Mouse (Mus musculus) heart, postnatal 0 days (tissue): Measurements from ENCODE around the gene Dhcr24. TPM values are rescaled to one million over a fixed set of nuclear protein-coding genes. Genes with fewer than 3 reads are reported as not detected.

Experiments
- ATAC-seq: fragments of 200-750 bp; cut with Nextera tagmentation; 2 replicates; pipeline ENCODE4 v1.8.0; 2017; ENCODE audit warnings: low read depth, moderate number of reproducible peaks, moderate library complexity; ENCODE audit not compliant: insufficient read depth
- DNase-seq: peaks from one replicate; pipeline ENCODE4 v3.0.0-alpha.2; 2016; ENCODE audit warnings: low spot score
- H3K27ac ChIP-seq: fragments of 300-500 bp; sonication (generic); 2 replicates; pipeline ENCODE4 v1.5.1; 2014; ENCODE audit warnings: low read depth, mild to moderate bottlenecking
- H3K27me3 ChIP-seq: fragments of 300-500 bp; sonication (generic); 2 replicates; pipeline ENCODE4 v1.6.1; 2014; ENCODE audit warnings: low read length, mixed read lengths; ENCODE audit not compliant: control insufficient read depth, insufficient read depth
- H3K36me3 ChIP-seq: fragments of 300-500 bp; sonication (generic); replicated peaks from 2 replicates; pipeline ENCODE4 v1.6.1; 2014; ENCODE audit warnings: low read length, mixed read lengths; ENCODE audit not compliant: control insufficient read depth, insufficient read depth
- H3K4me1 ChIP-seq: fragments of 300-500 bp; sonication (generic); 2 replicates; pipeline ENCODE4 v1.6.1; 2014; ENCODE audit warnings: antibody characterized with exemption; ENCODE audit not compliant: control insufficient read depth, insufficient read depth
- H3K4me2 ChIP-seq: fragments of 300-500 bp; sonication (generic); 2 replicates; pipeline ENCODE4 v1.6.1; 2014; ENCODE audit warnings: low read depth, mild to moderate bottlenecking, low read length, moderate library complexity
- H3K4me3 ChIP-seq: fragments of 300-500 bp; sonication (generic); 2 replicates; pipeline ENCODE4 v1.5.1; 2014; ENCODE audit warnings: low read depth, low read length
- H3K9ac ChIP-seq: fragments of 300-500 bp; sonication (generic); replicated peaks from 2 replicates; pipeline ENCODE4 v1.6.1; 2014; ENCODE audit warnings: low read depth, low read length, mixed read lengths
- H3K9me3 ChIP-seq: fragments of 300-500 bp; sonication (generic); replicated peaks from 2 replicates; pipeline ENCODE4 v1.6.1; 2016; ENCODE audit warnings: low read length; ENCODE audit not compliant: control insufficient read depth
- CTCF ChIP-seq: IDR thresholded peaks from 2 replicates; pipeline ENCODE4 v1.5.1; 2016; ENCODE audit warnings: antibody characterized with exemption, control low read depth, low read depth
- EP300 ChIP-seq: IDR thresholded peaks from 2 replicates; pipeline ENCODE4 v1.6.1; 2016; ENCODE audit warnings: antibody characterized with exemption, low read depth
- WGBS: fragments of 180-500 bp; shearing (Covaris S2); extraction: QIAGEN DNeasy Blood & Tissue Kit; methylation state at CpG from one replicate; pipeline ENCODE4 v1.1.7; 2014; 5-methylcytosine and 5-hydroxymethylcytosine counted together
- polyA plus RNA-seq: library from polyadenylated mRNA; unstranded; fragments of >200 nt; fragmentation: Nextera tagmentation; extraction: Ambion mirVana; gene quantifications from 2 replicates; pipeline ENCODE4 v1.2.1, GENCODE M21; 2015
- total RNA-seq: library from RNA; depleted of rRNA; stranded (reverse); fragments of >200 nt; gene quantifications from 2 replicates; pipeline ENCODE4 v1.2.3, GENCODE M21; 2014; ENCODE audit warnings: low replicate concordance

Dhcr24 gene
- total and polyA plus RNA-seq, 2 experiments from 2014 or later = 1.7 to 41.8 TPM

DNA sequence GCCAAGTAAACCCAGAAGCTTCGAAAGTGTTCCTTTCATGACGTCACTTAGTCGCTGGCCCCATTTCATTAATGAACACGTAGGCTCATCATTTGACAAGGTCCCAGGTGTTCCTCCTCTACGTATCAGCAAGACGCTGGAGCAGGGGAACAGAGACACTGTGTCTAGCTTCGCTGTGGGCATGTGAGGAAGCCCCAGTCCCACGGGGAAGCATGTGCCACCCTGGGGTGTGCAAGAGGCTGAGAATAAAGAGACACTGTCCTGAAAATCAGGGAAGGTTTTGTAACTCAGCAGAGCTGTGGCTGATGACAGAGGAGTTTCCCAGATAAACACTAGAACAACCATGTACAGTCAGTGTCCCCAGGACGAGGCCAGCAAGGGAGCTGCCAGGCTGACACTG, 36.2 kb downstream of the Dhcr24 start:
- no peaks in the 10 kb centered on the region for H3K36me3 ChIP-seq
- 72% methylated on average over 9 of the region's 9 CpGs for WGBS
- no peaks in the 10 kb centered on the region for H3K9me3 ChIP-seq
- H3K9ac ChIP-seq = no peak overlapping the region
- H3K27ac ChIP-seq = no peak overlapping the region
- no peak for TF ChIP-seq CTCF
- no peak for TF ChIP-seq EP300
- ATAC-seq = no peak
- no peaks in the 10 kb centered on the region for H3K4me1 ChIP-seq
- no peak overlapping the region for H3K4me2 ChIP-seq
- no peak overlapping the region for H3K4me3 ChIP-seq
- no peaks in the 10 kb centered on the region for H3K27me3 ChIP-seq
- no peak for DNase-seq

DNA sequence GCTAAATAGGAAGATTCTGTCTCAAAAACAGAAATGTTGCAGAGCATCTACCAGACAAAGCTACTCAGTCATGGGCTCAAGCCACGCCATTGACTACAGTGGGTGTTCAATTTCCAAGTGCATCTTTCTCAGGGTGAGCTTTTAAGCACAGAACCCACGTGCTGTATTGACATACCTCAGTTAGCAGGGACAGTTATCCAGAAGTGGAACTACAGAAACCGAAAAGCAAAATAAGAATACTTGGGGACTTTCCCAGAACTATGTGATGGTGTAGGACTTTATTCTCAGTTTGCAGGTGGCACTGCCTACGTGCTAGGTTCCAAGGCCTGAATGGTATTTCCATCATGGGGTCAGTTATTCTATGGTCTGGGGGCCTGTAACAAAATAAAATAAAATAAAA, 36.9 kb downstream of the Dhcr24 start:
- Histone ChIP-seq H3K4me2 (no peak overlapping the region), H3K4me3 (no peak overlapping the region), H3K9me3 (no peaks in the 10 kb centered on the region), H3K36me3 (no peaks in the 10 kb centered on the region), H3K27ac (no peak overlapping the region), H3K27me3 (no peaks in the 10 kb centered on the region), H3K9ac (no peak overlapping the region), H3K4me1 (no peaks in the 10 kb centered on the region)
- no peak for ATAC-seq
- TF ChIP-seq EP300 (no peak), CTCF (no peak)
- no peak for DNase-seq
- 77% methylated on average over 4 of the region's 4 CpGs for WGBS

DNA sequence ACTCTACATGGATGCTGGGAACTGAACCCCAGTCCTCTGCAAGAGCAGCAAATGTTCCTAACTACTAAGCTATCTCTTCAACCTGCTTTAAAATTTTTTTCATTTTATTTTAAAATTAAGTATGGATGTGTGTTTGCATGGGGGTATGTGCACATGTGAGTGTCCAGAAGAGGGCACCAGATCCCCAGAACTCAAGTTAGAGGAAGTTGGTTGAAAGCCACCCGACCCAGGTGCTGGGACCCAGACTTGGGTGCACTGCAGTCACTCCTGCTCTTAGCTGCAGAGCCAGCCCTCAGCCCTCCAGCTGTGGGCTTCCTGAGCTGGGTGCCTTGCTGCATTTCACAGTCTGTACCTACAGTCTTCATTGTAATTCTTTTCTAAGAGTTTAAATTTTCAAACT, 38.6 kb downstream of the Dhcr24 start:
- H3K27ac ChIP-seq = no peak overlapping the region
- H3K27me3 ChIP-seq = no peaks in the 10 kb centered on the region
- no peak overlapping the region for H3K4me3 ChIP-seq
- 48% methylated on average over 1 of the region's 1 CpGs for WGBS
- ATAC-seq (no peak), DNase-seq (no peak)
- TF ChIP-seq CTCF (no peak), EP300 (no peak)
- H3K4me2 ChIP-seq = no peak overlapping the region
- H3K9ac ChIP-seq = no peak overlapping the region
- no peaks in the 10 kb centered on the region for H3K9me3 ChIP-seq
- no peaks in the 10 kb centered on the region for H3K36me3 ChIP-seq
- H3K4me1 ChIP-seq = no peaks in the 10 kb centered on the region

GRCm38 (mm10) chr4:106600770-106601169, 39.9 kb downstream of the Dhcr24 start:
- no peaks in the 10 kb centered on the region for H3K27me3 ChIP-seq
- H3K36me3 ChIP-seq = no peaks in the 10 kb centered on the region
- H3K9ac ChIP-seq = no peak overlapping the region
- no peak for ATAC-seq
- no peaks in the 10 kb centered on the region for H3K4me1 ChIP-seq
- TF ChIP-seq EP300 (no peak), CTCF (no peak)
- H3K4me3 ChIP-seq = no peak overlapping the region
- 28% methylated on average over 4 of the region's 4 CpGs for WGBS
- peak overlapping the region; percentile 13; the same call in 1 of the 2 replicates for H3K27ac ChIP-seq
- no peaks in the 10 kb centered on the region for H3K9me3 ChIP-seq
- no peak overlapping the region for H3K4me2 ChIP-seq
- no peak for DNase-seq

DNA sequence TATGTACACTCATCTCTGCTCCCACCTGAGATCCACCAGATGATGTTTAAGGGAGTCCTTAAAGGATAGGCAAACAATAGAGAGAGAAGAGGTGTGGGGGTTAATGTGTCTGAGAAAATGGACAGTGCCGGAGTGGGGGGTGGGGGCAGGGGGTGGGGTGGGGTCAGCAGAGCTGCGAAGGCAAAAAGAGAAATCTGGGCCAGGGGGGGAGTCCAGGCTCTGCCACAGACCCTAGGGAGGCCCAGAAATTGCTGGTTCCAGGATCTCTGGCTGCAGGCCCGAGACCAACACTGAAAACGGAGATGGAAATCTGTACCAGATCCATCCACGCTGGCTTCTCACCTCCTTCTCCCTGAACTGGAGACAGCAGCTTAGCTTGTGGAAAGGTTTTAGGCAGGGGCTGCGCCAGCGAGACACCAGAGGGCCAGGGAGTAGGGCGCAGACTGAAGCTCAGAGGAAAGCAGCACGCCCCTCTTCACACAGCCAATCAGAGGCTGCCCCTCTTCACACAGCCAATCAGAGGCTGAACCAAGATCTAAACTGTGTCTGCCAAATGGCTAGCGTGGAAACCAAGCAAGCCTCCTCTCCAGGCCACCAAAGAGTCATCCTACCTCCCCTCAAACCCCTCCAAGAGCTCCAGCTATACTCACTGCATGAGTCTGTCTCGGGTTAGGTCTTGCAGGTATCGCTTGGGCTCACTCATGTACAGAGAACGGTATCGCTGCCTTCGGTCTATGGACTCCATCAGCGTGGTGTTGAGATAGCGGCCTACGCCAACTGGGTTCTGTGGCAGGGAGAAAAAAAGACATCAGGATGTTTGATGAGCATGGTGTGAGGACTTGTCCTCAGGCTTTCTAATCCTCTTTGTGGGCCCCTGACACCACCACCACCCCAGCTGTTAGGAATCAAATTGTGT, 46.1 kb downstream of the Dhcr24 start:
- DNase-seq (no peak), ATAC-seq (peak; percentile 63; the same call in 1 of the 2 replicates)
- no peaks in the 10 kb centered on the region for H3K9me3 ChIP-seq
- no peaks in the 10 kb centered on the region for H3K36me3 ChIP-seq
- H3K4me1 ChIP-seq = no peaks in the 10 kb centered on the region
- H3K4me3 ChIP-seq = no peak overlapping the region
- WGBS = 39% methylated on average over 18 of the region's 18 CpGs
- H3K27me3 ChIP-seq = no peaks in the 10 kb centered on the region
- no peak for TF ChIP-seq CTCF
- no peak for TF ChIP-seq EP300
- no peak overlapping the region for H3K27ac ChIP-seq
- peak overlapping the region; percentile 37; the same call in 1 of the 2 replicates for H3K4me2 ChIP-seq
- H3K9ac ChIP-seq = no peak overlapping the region

DNA sequence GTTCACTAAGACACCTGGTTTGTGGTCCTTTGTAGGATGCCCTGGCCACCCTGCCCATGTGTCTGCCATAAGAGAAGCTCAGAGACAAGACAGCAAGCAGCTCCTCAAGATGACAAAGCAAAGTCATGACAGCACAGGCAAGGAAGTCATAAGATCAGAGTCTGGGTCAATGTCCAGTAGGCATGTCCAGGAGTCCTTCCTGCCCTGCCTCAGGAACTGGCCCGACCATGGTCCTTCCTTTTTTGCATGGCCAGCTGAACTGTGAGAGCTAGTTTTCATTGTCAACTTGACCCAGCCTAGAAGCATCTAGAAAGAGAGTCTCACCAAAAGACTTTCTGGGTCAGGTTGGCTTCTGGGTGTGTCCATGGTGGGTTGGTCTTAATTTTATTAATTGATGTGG, 47.1 kb downstream of the Dhcr24 start:
- 67% methylated on average over 1 of the region's 1 CpGs for WGBS

More for the DNA sequence above, 47.1 kb downstream of the Dhcr24 start:
- Histone ChIP-seq H3K9ac (no peak overlapping the region), H3K36me3 (no peaks in the 10 kb centered on the region), H3K4me3 (no peak overlapping the region), H3K27me3 (no peaks in the 10 kb centered on the region), H3K4me1 (no peaks in the 10 kb centered on the region), H3K9me3 (no peaks in the 10 kb centered on the region), H3K4me2 (no peak overlapping the region), H3K27ac (no peak overlapping the region)
- ATAC-seq (no peak), DNase-seq (no peak)
- TF ChIP-seq CTCF = no peak
- TF ChIP-seq EP300 = no peak
